Mouse (Mus musculus) brain, adult 10 weeks (tissue): ENCODE measurements around the gene Ftcd. TPM values are rescaled to one million over a fixed set of nuclear protein-coding genes. Genes with fewer than 3 reads are reported as not detected.

Source experiments
- polyA plus RNA-seq: library from polyadenylated mRNA; stranded (reverse); fragments of 350-450 nt; fragmentation: Illumina TruSeq; extraction: RNeasy Lipid Tissue Mini Kit (QIAGEN cat#74804); gene quantifications from one replicate; pipeline ENCODE4 v1.2.3, GENCODE M21; 2015; ENCODE audit warnings: low read depth, low replicate concordance

Gene Ftcd
- polyA plus RNA-seq: not detected

GRCm38 (mm10) chr10:76575374-76575773 is at the start of gene Ftcd:
Ftcd (plus strand) TSS chr10:76575648.

GRCm38 (mm10) chr10:76531375-76531774 is 44.1 kb upstream of the Ftcd start, which contains the start of gene Lss:
Lss (plus strand) TSS chr10:76531588.

GRCm38 (mm10) chr10:76561972-76562371 is 13.5 kb upstream of the Ftcd start, which contains the start of gene Spatc1l:
Spatc1l (plus strand) TSS chr10:76562272.

GRCm38 (mm10) chr10:76622928-76623680 is 47.7 kb downstream of the Ftcd start, which contains the start of gene Col6a2:
Col6a2 (minus strand) TSS chr10:76623630.

Other genes starting within 250 kb of the Ftcd start
- gene Dip2a, start 230.4 kb upstream of the Ftcd start, polyA plus RNA-seq: 42.7 TPM
- not detected for gene AC141477.1, start 135.2 kb upstream of the Ftcd start, polyA plus RNA-seq
- gene Pcnt, start 132.9 kb upstream of the Ftcd start, polyA plus RNA-seq: 18.6 TPM
- gene 2610028H24Rik, start 126.6 kb upstream of the Ftcd start, polyA plus RNA-seq: not detected
- 37.0 TPM for gene Mcm3ap, start 106.7 kb upstream of the Ftcd start, polyA plus RNA-seq
- 3.3 TPM for gene Ybey, start 106.5 kb upstream of the Ftcd start, polyA plus RNA-seq
- 27.9 TPM for gene Lss, start 44.1 kb upstream of the Ftcd start, polyA plus RNA-seq
- gene Spatc1l, start 13.4 kb upstream of the Ftcd start, polyA plus RNA-seq: not detected
- 8.7 TPM for gene Col6a2, start 48.0 kb downstream of the Ftcd start, polyA plus RNA-seq
- gene Col6a1, start 150.5 kb downstream of the Ftcd start, polyA plus RNA-seq: 35.0 TPM